Mouse (Mus musculus) spleen, postnatal 10 days (tissue): Measurements from ENCODE around the gene Cherp.

ENCODE experiments used
- DNase-seq, 2 experiments: peaks; one replicate each; pipeline ENCODE4 v3.0.0; 2021 to 2022; ENCODE audit warnings: low spot score in 2 of 2

The Cherp gene

GRCm38 (mm10) chr8:72474826-72475546 is at the start of gene Cherp:
TSS of gene Cherp (minus strand) at chr8:72475226.
- DNase-seq: peak; percentile 90 to 97

GRCm38 (mm10) chr8:72521888-72522287 is 46.9 kb upstream of the Cherp start:
- DNase-seq: no peak

GRCm38 (mm10) chr8:72517421-72517988 is 42.5 kb upstream of the Cherp start:
- DNase-seq: no peak

- DNase-seq: no peak
Measured at GRCm38 (mm10) chr8:72513158-72513557, 38.1 kb upstream of the Cherp start.

- DNase-seq: no peak
Measured at GRCm38 (mm10) chr8:72512648-72513047, 37.6 kb upstream of the Cherp start.

- no peak for DNase-seq
Measured at GRCm38 (mm10) chr8:72507505-72507904, 32.5 kb upstream of the Cherp start.

- no peak for DNase-seq
Measured at GRCm38 (mm10) chr8:72504637-72505314, 29.8 kb upstream of the Cherp start.

GRCm38 (mm10) chr8:72504137-72504536 is 29.1 kb upstream of the Cherp start:
- DNase-seq: no peak

GRCm38 (mm10) chr8:72500521-72500931 is 25.5 kb upstream of the Cherp start:
- DNase-seq: no peak

GRCm38 (mm10) chr8:72499521-72500284 is 24.7 kb upstream of the Cherp start:
- no peak for DNase-seq

GRCm38 (mm10) chr8:72498527-72498926 is 23.5 kb upstream of the Cherp start:
- no peak for DNase-seq

GRCm38 (mm10) chr8:72497911-72498310 is 22.9 kb upstream of the Cherp start:
- DNase-seq: no peak

GRCm38 (mm10) chr8:72496217-72496616 is 21.2 kb upstream of the Cherp start:
- DNase-seq: no peak

GRCm38 (mm10) chr8:72495411-72496111 is 20.5 kb upstream of the Cherp start:
- DNase-seq: no peak

- no peak for DNase-seq
Measured at GRCm38 (mm10) chr8:72493381-72493780, 18.4 kb upstream of the Cherp start.

- peak; percentile 99 to 100 for DNase-seq
Measured at GRCm38 (mm10) chr8:72492622-72493081, 17.6 kb upstream of the Cherp start.

GRCm38 (mm10) chr8:72491680-72492621 is 16.9 kb upstream of the Cherp start, which contains the start of gene Slc35e1:
TSS of gene Slc35e1 (minus strand) at chr8:72492614.
- peak; percentile 41 to 61 for DNase-seq

- DNase-seq: no peak
Measured at GRCm38 (mm10) chr8:72491017-72491416, 16.0 kb upstream of the Cherp start.

GRCm38 (mm10) chr8:72487014-72487413 is 12.0 kb upstream of the Cherp start:
- no peak for DNase-seq
